Mouse (Mus musculus) heart, adult 2 months (tissue): ENCODE data around the gene C77080. TPM values are rescaled to one million over a fixed set of nuclear protein-coding genes. Genes with fewer than 3 reads are reported as not detected.

Experiments used
- DNase-seq, 2 experiments: peaks; one replicate each; pipeline ENCODE4 v3.0.0; 2021
- H3K27ac ChIP-seq: fragments of 200-600 bp; 2 replicates; pipeline ENCODE4 v1.8.1; 2022
- H3K27me3 ChIP-seq: fragments of 200-500 bp; 2 replicates; pipeline ENCODE4 v1.6.1; 2012; ENCODE audit warnings: mild to moderate bottlenecking, low read length, inconsistent platforms, mixed read lengths; ENCODE audit not compliant: control insufficient read depth, insufficient read depth
- H3K36me3 ChIP-seq: fragments of 200-500 bp; 2 replicates; pipeline ENCODE4 v1.6.1; 2012; ENCODE audit warnings: low read length, inconsistent platforms; ENCODE audit not compliant: control insufficient read depth, insufficient read depth
- H3K4me1 ChIP-seq: fragments of 200-500 bp; 2 replicates; pipeline ENCODE4 v1.6.1; 2011; ENCODE audit warnings: low read length; ENCODE audit not compliant: control insufficient read depth, insufficient read depth
- H3K4me3 ChIP-seq: fragments of 200-600 bp; 2 replicates; pipeline ENCODE4 v1.8.1; 2022
- H3K79me2 ChIP-seq: fragments of 200-500 bp; replicated peaks from 2 replicates; pipeline ENCODE4 v1.6.1; 2012; ENCODE audit warnings: mild to moderate bottlenecking, inconsistent platforms, low read length, moderate library complexity, mixed read lengths; ENCODE audit not compliant: control insufficient read depth, insufficient read depth
- H3K9ac ChIP-seq: fragments of 200-500 bp; 2 replicates; pipeline ENCODE4 v1.6.1; 2012; ENCODE audit warnings: low read depth, mild to moderate bottlenecking, control low read depth, inconsistent platforms, low read length, mixed read lengths
- CTCF ChIP-seq: fragments of 200-600 bp; IDR thresholded peaks from 2 replicates; pipeline ENCODE4 v1.8.1; 2022; ENCODE audit warnings: antibody characterized with exemption, mild to moderate bottlenecking, moderate library complexity
- EP300 ChIP-seq: fragments of 200-500 bp; IDR thresholded peaks from 2 replicates; pipeline ENCODE4 v1.6.1; 2011; ENCODE audit warnings: low read depth, low read length, control low read depth; ENCODE audit not compliant: insufficient read depth
- POLR2A ChIP-seq: fragments of 200-500 bp; IDR thresholded peaks from 2 replicates; pipeline ENCODE4 v1.6.1; 2011; ENCODE audit warnings: mild to moderate bottlenecking, low read depth, low read length, control low read depth; ENCODE audit not compliant: insufficient read depth
- WGBS: fragments of 180-500 bp; shearing (Covaris S2); methylation state at CpG from one replicate; pipeline ENCODE4 v1.1.7; 2018; 5-methylcytosine and 5-hydroxymethylcytosine counted together
- intact Hi-C: fragments of 180-260 bp; cut with DNase I; formaldehyde crosslinking; loops from one replicate; pipeline ENCODE4 v1.15.1; 2025
- polyA plus RNA-seq: library from polyadenylated mRNA; depleted of rRNA; stranded (reverse); fragments of >200 nt; gene quantifications from 2 replicates; pipeline ENCODE4 v1.2.3, GENCODE M21; 2012
- total RNA-seq, 2 experiments: library from RNA; stranded (reverse); gene quantifications; 2 replicates each; pipeline ENCODE4 v1.2.3; 2021

C77080 gene
- total and polyA plus RNA-seq, 3 experiments, result 3.2 to 4.4 (median 3.7) TPM

DNA sequence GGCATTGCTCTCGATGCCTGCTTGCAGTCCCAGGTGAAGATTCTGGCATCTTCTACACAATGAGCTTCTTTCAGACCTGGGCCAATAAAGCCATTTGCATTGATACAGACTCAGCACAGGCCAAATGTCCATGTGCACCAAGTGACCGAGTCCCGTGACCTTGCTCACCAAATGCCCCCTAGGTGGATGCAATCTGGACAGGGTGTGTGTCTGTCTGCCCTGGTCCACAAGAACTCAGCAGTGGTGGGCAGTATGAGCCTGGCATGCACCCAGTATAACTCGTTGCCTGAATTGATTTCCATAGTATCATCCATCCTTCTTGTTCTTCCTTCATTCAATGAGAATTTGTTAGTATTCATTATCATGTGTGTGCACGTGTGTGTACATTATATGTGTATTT lies 22.0 kb upstream of the C77080 start:
- no peak for TF ChIP-seq CTCF
- TF ChIP-seq POLR2A, result no peak
- no peak for TF ChIP-seq EP300
- no peaks in the 10 kb centered on the region for H3K79me2 ChIP-seq
- H3K4me3 ChIP-seq, result no peak overlapping the region
- no peaks in the 10 kb centered on the region for H3K27me3 ChIP-seq
- H3K36me3 ChIP-seq, result no peaks in the 10 kb centered on the region
- no peak overlapping the region for H3K27ac ChIP-seq
- WGBS, result 91% methylated on average over 5 of the region's 5 CpGs
- H3K4me1 ChIP-seq, result peaks cover 2% of the 10 kb centered on the region
- no peak for DNase-seq
- intact Hi-C loops, result no loop called here
- H3K9ac ChIP-seq, result no peak overlapping the region

DNA sequence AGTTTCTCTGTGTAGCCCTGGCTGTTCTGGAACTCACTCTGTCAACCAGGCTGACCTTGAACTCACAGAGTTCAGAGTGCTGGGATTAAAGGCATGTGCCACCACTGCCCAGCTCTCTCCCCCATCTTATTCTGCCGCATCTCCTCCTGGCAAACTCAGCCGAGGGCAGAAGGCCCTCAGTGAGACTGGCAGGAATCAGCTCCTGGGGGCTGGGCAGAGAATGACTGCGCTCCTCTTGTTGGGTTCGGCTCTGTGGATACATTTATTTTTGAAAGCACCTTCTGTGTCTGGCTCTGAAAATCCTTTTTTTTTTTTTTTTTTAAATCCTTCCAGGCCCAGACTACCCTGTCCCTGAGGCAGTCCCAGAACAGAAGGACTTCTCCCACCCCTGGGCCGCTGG lies 21.6 kb upstream of the C77080 start:
- H3K9ac ChIP-seq, result no peak overlapping the region
- no peaks in the 10 kb centered on the region for H3K79me2 ChIP-seq
- intact Hi-C loops, result no loop called here

DNA sequence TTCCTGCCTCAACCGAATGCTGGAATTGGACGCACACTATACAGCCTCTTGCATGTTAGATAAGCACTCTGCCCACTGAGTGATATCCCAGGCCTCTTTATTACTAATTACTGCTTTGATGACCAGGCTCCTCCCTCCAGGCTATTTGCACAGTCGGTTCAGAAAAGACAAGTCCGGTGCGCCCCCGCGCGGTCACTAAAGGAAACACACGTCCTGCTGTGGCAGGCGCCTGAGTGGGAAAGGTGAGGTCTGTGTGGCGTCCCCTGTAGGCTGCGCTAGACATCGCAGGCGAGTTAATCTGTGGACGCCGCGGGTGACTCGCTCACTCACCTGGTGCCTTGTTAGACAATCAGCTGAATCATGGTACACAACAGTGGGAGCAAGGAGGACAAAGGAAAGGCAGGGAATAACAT lies 15.3 kb upstream of the C77080 start:
- H3K79me2 ChIP-seq, result no peaks in the 10 kb centered on the region
- H3K9ac ChIP-seq, result no peak overlapping the region
- H3K27ac ChIP-seq, result no peak overlapping the region
- TF ChIP-seq CTCF, result no peak
- TF ChIP-seq EP300, result peak; percentile 92
- TF ChIP-seq POLR2A, result no peak
- WGBS, result 1% methylated on average over 18 of the region's 18 CpGs
- H3K27me3 ChIP-seq, result no peaks in the 10 kb centered on the region
- no peak overlapping the region for H3K4me3 ChIP-seq
- intact Hi-C loops, result loop anchor here (1.0 kb wide), 2 partner anchors 67 to 142 kb away; no protein-coding TSS in a partner anchor
- peak; percentile 92 to 96 for DNase-seq
- no peaks in the 10 kb centered on the region for H3K36me3 ChIP-seq
- H3K4me1 ChIP-seq, result peaks cover 2% of the 10 kb centered on the region

More for the DNA sequence above, 21.6 kb upstream of the C77080 start:
- Histone ChIP-seq H3K36me3 (no peaks in the 10 kb centered on the region), H3K4me1 (peaks cover 2% of the 10 kb centered on the region; the same call in 1 of the 2 replicates), H3K27me3 (no peaks in the 10 kb centered on the region), H3K27ac (no peak overlapping the region), H3K4me3 (no peak overlapping the region)
- 88% methylated on average over 5 of the region's 5 CpGs for WGBS
- no peak for TF ChIP-seq POLR2A
- TF ChIP-seq CTCF, result no peak
- TF ChIP-seq EP300, result no peak
- no peak for DNase-seq

DNA sequence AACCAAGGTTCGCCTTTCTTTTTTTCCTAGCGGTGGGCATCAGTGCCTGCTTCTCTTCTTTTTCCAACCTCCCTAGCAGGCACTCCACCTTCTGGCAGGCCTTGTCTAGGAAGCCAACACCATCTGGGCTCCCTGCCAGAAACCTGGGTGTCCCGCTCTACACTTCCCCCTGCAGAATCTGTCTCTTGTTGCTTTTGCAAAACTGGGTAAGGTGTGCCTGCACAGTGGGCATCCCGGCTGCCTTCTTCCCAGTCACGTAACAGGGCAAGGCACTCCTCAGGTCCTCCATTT lies 11.5 kb upstream of the C77080 start:
- no peak overlapping the region for H3K4me3 ChIP-seq
- H3K27me3 ChIP-seq, result no peaks in the 10 kb centered on the region
- H3K4me1 ChIP-seq, result peaks cover 2% of the 10 kb centered on the region
- H3K79me2 ChIP-seq, result no peaks in the 10 kb centered on the region
- no peak overlapping the region for H3K9ac ChIP-seq
- WGBS, result 32% methylated on average over 5 of the region's 5 CpGs
- no peaks in the 10 kb centered on the region for H3K36me3 ChIP-seq
- intact Hi-C loops, result no loop called here
- TF ChIP-seq EP300 (no peak), CTCF (peak; percentile 43)
- no peak overlapping the region for H3K27ac ChIP-seq
- no peak for DNase-seq

DNA sequence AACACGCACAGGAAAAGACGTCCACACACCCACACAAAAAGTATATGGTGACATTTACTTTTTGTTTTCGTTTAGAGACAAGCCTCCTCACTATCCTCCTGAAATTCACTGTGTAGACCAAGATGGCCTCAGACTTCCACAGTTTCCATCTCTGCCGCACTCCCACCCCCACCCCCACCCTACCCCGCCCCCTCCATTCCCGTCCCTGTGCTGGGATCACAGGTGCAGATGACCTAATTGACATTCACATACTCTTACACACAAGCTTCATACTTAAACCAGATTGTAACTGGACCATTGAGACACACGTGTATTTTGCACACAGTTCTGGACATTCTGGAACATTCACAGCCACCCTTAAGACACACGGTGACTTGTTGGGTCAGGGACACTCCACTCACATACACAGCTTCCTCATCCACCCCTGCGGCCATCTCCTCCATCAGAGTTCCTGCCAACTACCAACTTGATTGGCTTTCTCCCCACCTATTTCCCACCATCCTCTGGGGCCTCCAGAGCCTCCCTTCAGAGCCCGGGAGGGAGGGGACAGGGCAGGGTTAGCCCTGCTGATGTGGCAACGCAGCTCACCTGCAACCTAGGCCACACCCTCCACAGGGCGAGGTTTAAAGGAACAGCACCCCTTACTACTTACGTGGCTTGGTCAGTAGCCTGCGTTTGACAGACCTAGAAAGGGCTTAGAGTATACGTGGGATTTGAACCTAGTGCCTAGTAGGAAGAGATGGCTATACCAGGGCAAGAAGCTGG lies 11.0 kb upstream of the C77080 start:
- intact Hi-C loops, result no loop called here
- TF ChIP-seq EP300 (no peak), CTCF (no peak), POLR2A (no peak)
- no peak overlapping the region for H3K27ac ChIP-seq
- H3K36me3 ChIP-seq, result no peaks in the 10 kb centered on the region
- no peak overlapping the region for H3K4me3 ChIP-seq
- H3K27me3 ChIP-seq, result no peaks in the 10 kb centered on the region
- 24% methylated on average over 15 of the region's 15 CpGs for WGBS
- no peak overlapping the region for H3K9ac ChIP-seq
- no peak for DNase-seq
- no peaks in the 10 kb centered on the region for H3K79me2 ChIP-seq
- H3K4me1 ChIP-seq, result peaks cover 2% of the 10 kb centered on the region

DNA sequence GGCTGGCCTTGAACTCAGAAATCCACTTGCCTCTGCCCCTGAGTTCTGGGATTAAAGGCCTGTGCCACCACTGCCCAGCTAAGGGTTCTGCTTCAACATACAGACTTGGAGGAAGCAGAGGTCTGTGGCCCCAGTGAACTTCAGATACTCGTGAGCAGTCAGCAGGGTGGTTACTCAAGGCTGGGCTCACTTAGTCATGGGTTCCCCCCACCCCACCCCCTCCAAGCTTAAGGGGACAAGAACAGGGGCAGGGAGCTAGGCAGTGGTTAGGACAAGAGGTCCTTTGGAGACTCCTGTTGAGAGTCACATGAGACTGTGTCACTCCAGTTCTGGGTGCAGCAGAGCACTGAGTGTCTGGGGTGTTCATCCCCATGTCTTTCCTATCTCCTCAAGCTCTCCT lies 7.5 kb upstream of the C77080 start:
- WGBS, result 71% methylated on average over 1 of the region's 1 CpGs
- Histone ChIP-seq H3K9ac (no peak overlapping the region), H3K27ac (no peak overlapping the region), H3K27me3 (no peaks in the 10 kb centered on the region), H3K36me3 (no peaks in the 10 kb centered on the region), H3K79me2 (no peaks in the 10 kb centered on the region), H3K4me1 (peaks cover 4% of the 10 kb centered on the region), H3K4me3 (no peak overlapping the region)
- intact Hi-C loops, result no loop called here
- DNase-seq, result no peak
- TF ChIP-seq POLR2A, result no peak
- no peak for TF ChIP-seq EP300
- TF ChIP-seq CTCF, result no peak
